Mouse (Mus musculus) olfactory bulb, adult 2 months (tissue): Measurements from ENCODE around the gene Ppp1r36.

Source experiments
- CTCF ChIP-seq: fragments of 200-500 bp; IDR thresholded peaks from 2 replicates; pipeline ENCODE4 v1.5.1; 2012; ENCODE audit warnings: low read depth, mild to moderate bottlenecking, low read length, moderate library complexity; ENCODE audit not compliant: insufficient read depth
- POLR2A ChIP-seq: fragments of 200-500 bp; IDR thresholded peaks from 2 replicates; pipeline ENCODE4 v1.6.1; 2012; ENCODE audit warnings: mild to moderate bottlenecking, low read depth, low read length, moderate library complexity; ENCODE audit not compliant: insufficient read depth

DNA sequence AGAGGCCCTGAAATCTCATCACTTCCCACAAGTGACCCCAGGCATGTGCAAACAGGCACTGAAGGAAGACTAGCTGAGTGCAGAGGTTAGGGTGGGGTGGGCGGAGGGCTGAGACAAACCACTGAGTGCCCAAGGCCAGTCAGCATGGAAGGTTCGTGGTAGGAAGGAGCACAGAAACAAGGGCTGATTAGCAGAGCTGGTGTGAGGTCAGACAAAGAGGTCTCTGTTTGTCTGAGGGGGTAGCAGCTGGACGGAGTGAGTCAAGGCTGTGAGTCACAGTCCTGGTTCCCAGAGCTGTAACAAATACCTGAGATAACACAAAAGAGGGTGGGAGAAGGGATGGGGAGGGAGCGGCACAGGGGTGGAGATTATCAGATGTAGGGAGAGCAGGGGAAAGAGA lies 41.7 kb downstream of the Ppp1r36 start:
- TF ChIP-seq CTCF (no peak), POLR2A (no peak)
